Mouse (Mus musculus): ENCODE results near the gene Lrrc61.

GRCm38 (mm10) chr6:48610657-48611056 is 56.1 kb downstream of the Lrrc61 start:
- TF ChIP-seq CTCF (IDR thresholded peaks at IDR 0.05; ENCODE audit: low read depth, low read length) = no peak
- TF ChIP-seq EP300 (IDR thresholded peaks at IDR 0.05; ENCODE audit: insufficient read depth, low read depth, low read length) = no peak
- no peak for TF ChIP-seq POLR2A (IDR thresholded peaks at IDR 0.05; ENCODE audit: insufficient read depth, low read length)

All from ES-Bruce4 (cell line).